ENCODE assay signal across 10 mouse cellular contexts in genomic region chr16:44480616-44481015, GRCm38 (mm10).
DNase-seq lines count a peak whose midpoint lies in the region; ATAC-seq and TF ChIP-seq lines count a peak whose summit lies in the region.
"Had no signal": no experiment of that assay in that cellular context is flagged by ENCODE, and none has a peak within 500 bp of the region (broad histone marks: within the 10 kb centered on the region; RNA-seq: fewer than 3 reads in every experiment).

No protein-coding gene starts in this region.

- no peaks in the 10 kb centered on the region for H3K36me3 ChIP-seq in lung, embryonic 16.5 days (ENCODE audit: control insufficient read depth, insufficient read depth, low read length)
- no peaks in the 10 kb centered on the region for H3K36me3 ChIP-seq in forebrain, postnatal 0 days (ENCODE audit: insufficient read depth)

- no peak overlapping the region for H3K9ac ChIP-seq in lung, embryonic 16.5 days (ENCODE audit: low read length)
- no peak overlapping the region for H3K9ac ChIP-seq in forebrain, postnatal 0 days
- H3K9ac ChIP-seq: midbrain, embryonic 12.5 days had no signal

- H3K9me3 ChIP-seq in lung, embryonic 16.5 days (ENCODE audit: control insufficient read depth, low read length) = no peaks in the 10 kb centered on the region
- no peaks in the 10 kb centered on the region for H3K9me3 ChIP-seq in forebrain, postnatal 0 days (ENCODE audit: low read length)
- H3K9me3 ChIP-seq: midbrain, embryonic 12.5 days had no signal

- peaks cover 19% of the 10 kb centered on the region for H3K4me1 ChIP-seq in lung, embryonic 16.5 days (replicated peaks; ENCODE audit: control insufficient read depth, insufficient read depth, low read length)
- no peaks in the 10 kb centered on the region for H3K4me1 ChIP-seq in lung, adult 2 months (ENCODE audit: control insufficient read depth, insufficient read depth, low read length)
- no peaks in the 10 kb centered on the region for H3K4me1 ChIP-seq in forebrain, postnatal 0 days (ENCODE audit: insufficient read depth)

- TF ChIP-seq POLR2A in lung, adult 2 months (IDR thresholded peaks at IDR 0.05; ENCODE audit: borderline replicate concordance, extremely low read depth, low read depth, low read length) = no peak

- TF ChIP-seq CTCF in lung, adult 2 months (IDR thresholded peaks at IDR 0.05; ENCODE audit: insufficient read depth, low read length) = no peak
- TF ChIP-seq CTCF in forebrain, postnatal 0 days (IDR thresholded peaks at IDR 0.05; ENCODE audit: low read depth) = peak; percentile 54

- no peak overlapping the region for H3K4me2 ChIP-seq in lung, embryonic 16.5 days (ENCODE audit: low read depth, low read length)
- H3K4me2 ChIP-seq in forebrain, postnatal 0 days (ENCODE audit: low read depth) = no peak overlapping the region
- H3K4me2 ChIP-seq: midbrain, embryonic 12.5 days had no signal

- H3K27me3 ChIP-seq in lung, embryonic 16.5 days (ENCODE audit: control insufficient read depth, insufficient read depth, low read depth, low read length) = no peaks in the 10 kb centered on the region
- no peaks in the 10 kb centered on the region for H3K27me3 ChIP-seq in forebrain, postnatal 0 days (ENCODE audit: insufficient read depth, low read length)
- H3K27me3 ChIP-seq: midbrain, embryonic 12.5 days had no signal

- peak overlapping the region; percentile 90 for H3K27ac ChIP-seq in lung, embryonic 16.5 days (ENCODE audit: low read length)
- no peak overlapping the region for H3K27ac ChIP-seq in forebrain, postnatal 0 days (ENCODE audit: low read depth, low read length)
- H3K27ac ChIP-seq: midbrain, embryonic 12.5 days had no signal

- peak; percentile 44 for DNase-seq in adrenal gland, postnatal 10 days
- DNase-seq in adrenal gland, adult 2 months = no peak
- DNase-seq in lung, adult 2 months = no peak
- peak; percentile 51 for DNase-seq in forebrain, postnatal 0 days
- peak; percentile 65 for DNase-seq in lung, postnatal 10 days
- DNase-seq in B cell, adult 2 months = no peak
- DNase-seq in heart, adult 11 months = no peak
- DNase-seq: adrenal gland, postnatal 36 days had no signal

- 25% methylated on average over 7 of the region's 7 CpGs for WGBS in lung, embryonic 16.5 days
- WGBS in lung, adult 2 months = 22% methylated on average over 7 of the region's 7 CpGs
- 42% methylated on average over 7 of the region's 7 CpGs for WGBS in forebrain, postnatal 0 days

- peak; percentile 63 for ATAC-seq in lung, embryonic 16.5 days (ENCODE audit: low read depth)
- no peak for ATAC-seq in forebrain, postnatal 0 days

- H3K4me3 ChIP-seq in lung, embryonic 16.5 days (ENCODE audit: low read length) = no peak overlapping the region
- no peak overlapping the region for H3K4me3 ChIP-seq in lung, adult 2 months (replicated peaks; ENCODE audit: extremely low read depth, low read depth, low read length)
- no peak overlapping the region for H3K4me3 ChIP-seq in forebrain, postnatal 0 days (ENCODE audit: low read depth, low read length)
- H3K4me3 ChIP-seq: midbrain, embryonic 12.5 days had no signal

Comparison
In these comparisons a context has a peak if more than half of its experiments do, and no peak if none do; other contexts are left out.
1. DNase-seq: peak in adrenal gland, postnatal 10 days (single experiment), forebrain, postnatal 0 days (single experiment) and lung, postnatal 10 days (single experiment); none in adrenal gland, adult 2 months (single experiment), lung, adult 2 months (single experiment), B cell, adult 2 months (0 of 2) and heart, adult 11 months (single experiment).